Mouse (Mus musculus): ENCODE data around the gene Gigyf1.

Gigyf1 gene

DNA sequence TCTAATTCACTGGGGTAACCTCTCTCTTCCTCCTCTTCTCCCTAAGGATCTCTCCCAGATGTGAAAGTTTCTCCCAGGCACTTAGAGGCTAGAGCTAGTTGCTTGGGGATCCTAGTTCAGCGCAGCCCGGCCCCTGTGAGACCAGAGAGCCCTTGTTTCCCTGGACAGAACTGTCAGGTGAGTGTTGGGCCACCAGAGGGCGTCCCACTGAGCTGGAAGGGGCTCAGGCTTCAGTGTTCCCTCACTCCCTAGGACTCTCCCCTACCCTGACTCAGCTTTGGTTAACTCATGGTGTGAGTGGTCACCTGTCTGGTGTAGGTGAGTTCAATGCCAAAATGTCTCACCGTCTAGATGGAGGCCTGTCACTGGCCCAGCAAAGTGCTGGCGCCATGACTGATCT lies at the start of gene Gigyf1:
Gene Gigyf1, plus strand, starts transcription at position 113 of the 400 bp plus-strand sequence.
- DNase-seq (ENCODE audit: low read depth, low spot score): peak; percentile 71

DNA sequence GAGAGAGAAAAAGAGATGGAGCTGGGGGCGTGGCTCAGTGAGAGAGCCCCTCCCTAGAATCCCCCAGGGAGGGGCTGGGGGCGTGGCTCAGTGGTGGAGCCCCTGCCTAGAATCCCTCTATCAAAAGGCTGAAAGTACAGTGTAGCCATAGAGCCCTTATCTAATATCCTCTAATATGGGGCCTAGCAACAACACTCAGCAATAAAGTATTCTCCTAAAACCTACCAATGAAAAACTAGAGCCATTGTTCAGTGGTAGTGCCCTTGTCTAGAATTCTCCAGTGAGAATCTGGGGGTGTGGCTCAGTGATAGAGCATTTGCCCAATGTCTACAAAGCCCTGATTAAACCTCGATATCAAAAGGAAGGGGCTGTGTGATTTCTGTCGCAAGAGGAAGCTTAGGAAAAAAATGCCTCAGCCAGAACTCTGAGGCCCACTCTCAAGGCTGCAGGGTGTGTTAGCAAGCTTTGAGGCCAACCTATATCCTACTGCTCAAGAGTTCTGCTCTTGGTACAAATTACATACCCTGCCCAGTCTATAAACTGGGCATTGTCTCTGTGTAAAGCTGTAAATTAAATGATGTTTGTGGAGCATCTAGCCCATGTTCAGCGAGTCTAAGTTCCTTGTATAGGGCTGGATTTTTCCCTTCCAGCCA lies 46.0 kb upstream of the Gigyf1 start:
- DNase-seq (ENCODE audit: low read depth, low spot score): no peak

DNA sequence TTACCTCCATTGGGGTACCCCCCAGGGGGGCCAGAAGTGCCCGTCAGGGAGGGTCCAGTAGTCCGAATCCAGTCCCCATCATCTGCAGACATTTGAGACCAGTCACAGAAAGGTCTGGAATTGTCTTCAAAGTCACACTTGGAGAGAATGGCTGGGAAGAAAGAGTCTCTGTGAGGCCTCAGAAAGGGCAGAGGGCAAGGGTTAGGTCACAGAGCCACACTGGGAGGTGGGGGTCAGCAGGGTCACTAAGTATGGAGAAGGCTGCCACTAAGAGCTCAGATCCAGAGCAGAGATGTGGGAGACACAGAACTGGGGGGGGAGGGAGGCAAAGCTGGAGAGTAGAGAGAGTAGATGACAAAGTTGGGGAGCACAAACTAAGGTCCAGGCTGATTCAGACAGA lies 44.0 kb upstream of the Gigyf1 start:
- DNase-seq (ENCODE audit: low read depth, low spot score): no peak

- DNase-seq (ENCODE audit: low read depth, low spot score): no peak
Measured at GRCm38 (mm10) chr5:137476964-137477363, 41.4 kb upstream of the Gigyf1 start, which contains the start of gene Zan. TSS of gene Zan (minus strand) at chr5:137477064.

- DNase-seq (ENCODE audit: low read depth, low spot score): peak; percentile 85
Measured at GRCm38 (mm10) chr5:137481138-137481537, 37.2 kb upstream of the Gigyf1 start.

DNA sequence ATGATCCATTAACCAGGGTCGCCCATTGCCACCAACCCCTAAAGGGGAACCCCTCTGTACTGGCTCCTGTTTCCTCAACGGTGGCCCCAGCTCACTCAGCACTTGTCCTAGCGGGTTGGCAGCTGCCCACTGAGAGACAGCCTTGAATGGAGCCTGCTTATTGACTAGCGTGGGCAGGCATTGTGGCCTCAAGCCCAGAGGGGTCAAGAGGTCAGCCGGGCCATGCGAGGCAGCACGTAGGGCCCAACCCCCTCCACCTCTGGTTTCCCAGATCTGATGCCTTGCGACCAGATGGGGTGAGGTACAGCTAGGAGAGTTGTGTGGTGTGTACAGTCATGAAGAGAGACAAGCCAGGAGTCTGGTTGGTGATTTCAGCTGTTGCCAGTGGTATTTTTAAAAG lies 36.5 kb upstream of the Gigyf1 start:
- no peak for DNase-seq (ENCODE audit: low read depth, low spot score)

DNA sequence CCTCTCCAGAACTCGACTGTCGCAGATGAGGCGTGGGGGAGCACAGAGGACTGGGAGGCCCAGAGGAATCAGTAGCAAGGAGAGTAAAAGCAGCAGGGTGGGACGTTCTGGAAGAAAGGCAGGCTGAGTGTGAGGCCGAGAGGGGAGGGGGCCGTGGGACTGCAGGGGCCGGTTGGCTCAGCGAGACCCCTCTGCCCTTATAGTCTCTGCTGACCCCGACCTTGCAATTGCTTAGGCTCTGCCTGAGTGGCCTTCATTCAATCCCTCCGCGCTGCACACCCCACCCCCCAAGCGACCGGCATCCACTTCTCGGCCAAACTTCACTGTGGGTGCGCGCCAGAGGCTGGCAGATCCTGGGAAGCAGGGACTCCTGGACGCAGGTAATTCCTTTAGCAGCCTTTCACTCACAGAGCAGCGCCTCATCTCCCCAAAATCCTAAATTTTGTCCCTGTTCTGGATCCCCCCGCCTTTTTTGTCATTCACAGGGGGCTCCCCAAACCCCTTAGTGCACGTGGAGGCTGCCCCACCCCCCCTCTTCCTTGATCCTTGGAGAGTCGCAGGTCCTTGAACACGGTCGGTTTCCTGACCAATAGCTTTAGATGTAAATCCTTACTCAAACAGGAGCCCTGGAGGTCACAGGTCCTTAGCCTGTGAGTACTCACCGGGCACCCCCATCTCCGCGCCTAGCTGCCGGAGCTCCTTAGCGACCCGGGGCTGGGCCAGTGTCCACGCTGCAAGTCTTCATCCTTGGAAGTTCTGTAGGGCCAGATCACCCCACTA lies 33.1 kb upstream of the Gigyf1 start:
- DNase-seq (ENCODE audit: low read depth, low spot score): peak; percentile 20

DNA sequence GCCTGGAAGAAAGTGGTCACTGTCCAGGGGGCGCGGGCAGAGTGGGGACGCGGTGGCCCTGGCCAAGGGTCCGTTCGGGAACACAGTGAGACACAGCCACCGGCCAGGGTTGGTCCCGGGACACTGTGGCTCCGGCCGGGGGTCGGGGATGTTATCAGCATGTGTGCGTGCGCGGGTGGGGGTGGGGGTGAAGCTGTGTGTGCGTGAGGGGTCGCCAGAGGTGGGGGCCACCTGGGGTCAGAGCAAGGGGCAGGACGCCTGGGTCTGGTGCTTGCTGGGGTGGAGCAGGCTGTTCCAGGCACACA lies 32.5 kb upstream of the Gigyf1 start:
- no peak for DNase-seq (ENCODE audit: low read depth, low spot score)

- peak; percentile 82 for DNase-seq (ENCODE audit: low read depth, low spot score)
Measured at GRCm38 (mm10) chr5:137487616-137488015, 30.7 kb upstream of the Gigyf1 start.

DNA sequence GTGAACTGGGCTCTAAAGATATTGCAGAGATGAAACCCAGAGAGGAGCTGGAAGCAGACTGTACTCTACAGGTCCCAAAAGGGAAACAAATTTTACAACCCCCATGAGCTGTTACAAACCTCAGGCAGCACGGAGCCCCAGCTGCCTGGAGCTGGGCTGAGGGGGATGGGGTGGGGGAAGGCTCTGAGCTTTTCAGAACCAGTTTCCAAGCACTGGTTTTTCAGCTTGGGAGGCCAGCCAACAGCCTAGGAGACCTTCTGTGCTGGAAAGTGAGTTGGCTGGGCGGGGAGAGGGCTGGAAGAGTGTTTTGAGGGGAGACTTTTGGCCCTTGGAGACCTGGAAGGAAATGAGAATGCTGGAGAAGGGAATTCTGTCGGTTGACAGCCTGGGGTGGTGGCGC lies 26.8 kb upstream of the Gigyf1 start:
- DNase-seq (ENCODE audit: low read depth, low spot score): no peak

DNA sequence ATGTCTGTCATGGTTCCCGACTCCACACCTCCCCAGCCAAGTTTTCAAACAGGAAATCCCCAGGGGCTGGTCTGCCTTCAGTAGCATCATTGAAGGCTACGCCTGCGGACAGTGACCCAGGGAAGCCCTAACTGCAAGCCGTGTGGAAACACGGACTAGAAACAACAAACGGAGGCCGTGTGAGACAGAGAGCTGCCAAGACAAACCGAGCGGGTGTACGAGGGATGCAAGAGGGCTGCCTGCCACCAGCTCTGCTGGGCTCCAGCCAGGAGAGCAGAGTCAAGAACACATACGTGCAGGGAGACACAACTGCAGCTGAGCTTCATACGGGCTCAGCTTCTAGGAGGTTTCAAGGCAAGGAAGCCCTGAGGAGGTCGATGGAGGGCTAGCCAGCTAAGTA lies 24.5 kb upstream of the Gigyf1 start:
- peak; percentile 35 for DNase-seq (ENCODE audit: low read depth, low spot score)

- DNase-seq (ENCODE audit: low read depth, low spot score): no peak
Measured at GRCm38 (mm10) chr5:137500186-137500585, 18.2 kb upstream of the Gigyf1 start.

- peak; percentile 100 for DNase-seq (ENCODE audit: low read depth, low spot score)
Measured at GRCm38 (mm10) chr5:137501709-137502666, 16.4 kb upstream of the Gigyf1 start, which contains the start of gene Pop7. TSS of gene Pop7 (minus strand) at chr5:137502518.

- DNase-seq (ENCODE audit: low read depth, low spot score): peak; percentile 95
Measured at GRCm38 (mm10) chr5:137502667-137503110, 15.7 kb upstream of the Gigyf1 start.

DNA sequence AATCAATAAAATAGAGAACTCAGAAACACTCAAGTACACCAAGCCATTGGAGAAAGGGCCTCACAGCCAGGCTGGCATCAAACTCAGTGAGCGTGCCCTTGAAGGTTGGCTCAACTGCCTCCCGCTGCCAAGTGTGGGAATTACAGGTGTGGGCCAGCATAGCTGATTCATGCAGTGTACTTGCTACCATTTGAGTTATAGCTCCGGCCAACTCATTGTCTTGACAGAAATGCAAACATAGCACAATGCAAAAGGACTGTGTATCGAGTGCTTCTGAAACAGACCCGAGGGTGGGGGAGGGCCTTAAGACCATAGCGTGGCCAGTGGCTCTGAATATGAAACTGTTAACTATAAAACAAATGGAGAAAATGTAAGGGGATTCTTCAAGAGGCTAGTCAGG lies 14.3 kb upstream of the Gigyf1 start:
- no peak for DNase-seq (ENCODE audit: low read depth, low spot score)

- DNase-seq (ENCODE audit: low read depth, low spot score): peak; percentile 67
Measured at GRCm38 (mm10) chr5:137510014-137510501, 8.3 kb upstream of the Gigyf1 start.

DNA sequence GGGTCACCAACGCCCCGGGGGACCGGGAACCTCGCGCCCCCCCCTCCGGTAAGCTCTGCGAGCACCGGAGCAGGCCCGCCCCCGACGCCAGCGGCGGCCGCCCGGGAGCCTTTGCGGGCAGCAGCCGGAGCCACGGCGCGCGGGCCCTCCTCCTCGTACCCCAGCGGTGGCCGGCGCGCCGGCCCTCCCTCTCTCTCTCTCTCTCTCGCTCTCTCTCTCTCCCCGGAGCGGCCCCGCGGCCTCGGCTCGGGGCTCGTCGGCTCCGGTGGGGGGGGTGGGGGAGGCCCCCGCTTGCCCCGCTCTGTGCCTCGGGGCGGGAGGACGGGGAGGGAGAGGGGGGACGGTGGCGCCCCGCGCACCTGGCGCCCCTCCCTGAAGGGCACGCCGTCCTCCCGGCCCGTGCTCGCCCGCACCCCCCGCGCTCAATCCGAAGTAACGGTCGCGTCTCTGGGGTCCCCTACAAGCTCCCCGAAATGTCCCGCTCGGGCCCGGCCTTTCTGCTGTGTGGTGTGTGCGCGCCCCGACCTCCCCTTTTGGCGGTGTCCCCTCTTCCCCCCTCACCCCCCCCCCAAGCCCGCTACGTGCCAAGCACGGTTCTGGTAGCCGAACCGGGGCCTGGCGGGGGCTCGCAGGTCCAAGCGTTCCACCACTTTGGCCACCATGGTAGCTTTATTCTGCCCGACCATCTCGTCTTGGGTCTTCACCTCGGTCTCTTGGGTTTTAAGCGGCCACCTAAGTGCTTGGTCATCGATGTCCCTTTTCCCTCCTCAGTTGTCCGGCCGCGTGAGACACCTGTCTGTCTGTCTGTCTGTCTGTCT lies 7.6 kb upstream of the Gigyf1 start:
- DNase-seq (ENCODE audit: low read depth, low spot score): no peak

GRCm38 (mm10) chr5:137511706-137512105 lies 6.6 kb upstream of the Gigyf1 start:
- DNase-seq (ENCODE audit: low read depth, low spot score): no peak

DNA sequence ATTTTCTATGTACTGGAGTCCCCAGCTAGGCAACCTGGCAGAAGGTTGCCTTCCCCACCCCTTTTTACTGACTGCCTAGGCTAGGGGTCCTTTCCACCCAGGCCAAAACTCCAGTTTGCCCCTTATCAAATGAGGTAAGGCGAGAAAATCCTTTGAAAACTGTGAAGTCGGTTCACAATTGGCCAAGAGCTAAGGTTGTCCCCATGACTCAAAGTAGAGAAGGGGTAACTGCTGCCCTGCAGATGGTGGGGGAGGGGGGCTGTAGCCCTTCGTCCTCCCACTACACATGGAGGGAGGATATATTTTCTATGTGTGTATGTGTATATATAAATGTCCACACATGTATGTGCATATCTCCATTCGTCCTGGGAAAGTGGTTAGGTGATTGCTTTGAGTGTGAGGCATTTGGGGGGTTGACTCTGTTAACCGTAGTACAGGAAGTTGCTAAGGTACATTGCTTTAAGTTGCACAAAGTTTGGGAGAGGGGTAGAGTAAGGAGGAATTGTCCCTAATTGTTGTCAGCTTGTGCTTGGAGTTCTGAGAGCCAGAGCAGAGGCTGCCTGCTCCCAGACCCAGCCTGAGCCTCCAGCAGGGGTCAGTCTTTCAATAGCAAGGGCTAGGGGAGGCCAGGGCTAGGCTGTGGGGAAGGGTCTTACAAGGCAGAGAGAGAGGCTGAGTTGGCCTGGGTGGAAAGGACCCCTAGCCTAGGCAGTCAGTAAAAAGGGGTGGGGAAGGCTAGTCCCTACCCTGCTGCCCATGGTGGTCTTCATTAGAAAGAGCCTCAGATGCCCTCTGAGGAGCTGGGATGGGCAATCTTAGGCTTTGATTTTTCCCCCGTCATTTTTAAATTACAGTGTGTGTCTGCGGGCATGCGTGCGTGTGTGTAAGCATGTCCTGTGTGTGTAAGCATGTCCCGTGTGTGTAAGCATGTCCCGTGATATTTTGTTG lies 5.2 kb upstream of the Gigyf1 start:
- peak; percentile 46 for DNase-seq (ENCODE audit: low read depth, low spot score)
